Mouse (Mus musculus): ENCODE results near the gene Sync.

DNA sequence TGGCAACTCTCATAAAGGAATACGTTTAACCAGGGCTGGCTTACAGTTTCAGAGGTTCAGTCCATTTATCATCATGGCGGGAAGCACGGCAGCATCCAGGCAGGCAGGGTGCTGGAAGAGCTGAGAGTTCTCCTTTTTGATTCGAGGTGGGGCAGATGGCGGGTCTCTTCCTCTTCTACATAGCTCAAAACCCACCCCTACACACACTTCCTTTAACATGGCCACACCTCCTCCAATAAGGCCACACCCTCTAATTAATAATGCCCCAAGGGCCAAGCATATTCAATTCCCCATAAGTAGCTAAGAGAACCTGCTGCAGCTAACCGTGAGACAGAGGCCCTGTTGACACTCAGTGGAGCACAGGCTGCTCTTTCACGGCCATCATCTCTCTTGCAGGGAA lies 5.4 kb downstream of the Sync start:
- TF ChIP-seq CTCF (IDR thresholded peaks at IDR 0.05; ENCODE audit: low read depth) (no peak), EP300 (IDR thresholded peaks at IDR 0.05; ENCODE audit: low read depth) (no peak)
